Mouse (Mus musculus) cerebellum, adult 11 months (tissue): ENCODE data around the gene Wdr75.

Experiments used
- DNase-seq: peaks from one replicate; pipeline ENCODE4 v3.0.0; 2022

Wdr75 gene

GRCm38 (mm10) chr1:45838271-45838670, 43.3 kb downstream of the Wdr75 start:
- no peak for DNase-seq

GRCm38 (mm10) chr1:45845466-45845865, 50.5 kb downstream of the Wdr75 start:
- DNase-seq: no peak

- no peak for DNase-seq
Measured at GRCm38 (mm10) chr1:45858038-45858437, 63.1 kb downstream of the Wdr75 start.

- no peak for DNase-seq
Measured at GRCm38 (mm10) chr1:45860349-45860748, 65.4 kb downstream of the Wdr75 start.

GRCm38 (mm10) chr1:45861162-45861561, 66.2 kb downstream of the Wdr75 start:
- DNase-seq: no peak

GRCm38 (mm10) chr1:45863641-45864040, 68.7 kb downstream of the Wdr75 start:
- DNase-seq: no peak

- no peak for DNase-seq
Measured at GRCm38 (mm10) chr1:45864564-45865014, 69.6 kb downstream of the Wdr75 start.

GRCm38 (mm10) chr1:45865316-45865715, 70.3 kb downstream of the Wdr75 start:
- DNase-seq: no peak

GRCm38 (mm10) chr1:45865727-45866126, 70.8 kb downstream of the Wdr75 start:
- DNase-seq: no peak

- no peak for DNase-seq
Measured at GRCm38 (mm10) chr1:45866288-45867018, 71.5 kb downstream of the Wdr75 start.

- DNase-seq: no peak
Measured at GRCm38 (mm10) chr1:45868050-45868449, 73.1 kb downstream of the Wdr75 start.

- DNase-seq: no peak
Measured at GRCm38 (mm10) chr1:45868479-45869137, 73.6 kb downstream of the Wdr75 start.
